Mouse (Mus musculus): ENCODE data around the gene Med16. TPM values are rescaled to one million over a fixed set of nuclear protein-coding genes. Genes with fewer than 3 reads are reported as not detected.

Gene Med16
- polyA plus RNA-seq, 1 experiment: 31.7 TPM

GRCm38 (mm10) chr10:79933145-79933679 is 24.5 kb upstream of the Med16 start:
- no peak for DNase-seq (ENCODE audit: low spot score)

- DNase-seq (ENCODE audit: low spot score): no peak
Measured at GRCm38 (mm10) chr10:79932736-79933135, 24.0 kb upstream of the Med16 start.

GRCm38 (mm10) chr10:79931797-79932196 is 23.1 kb upstream of the Med16 start:
- no peak for DNase-seq (ENCODE audit: low spot score)

DNA sequence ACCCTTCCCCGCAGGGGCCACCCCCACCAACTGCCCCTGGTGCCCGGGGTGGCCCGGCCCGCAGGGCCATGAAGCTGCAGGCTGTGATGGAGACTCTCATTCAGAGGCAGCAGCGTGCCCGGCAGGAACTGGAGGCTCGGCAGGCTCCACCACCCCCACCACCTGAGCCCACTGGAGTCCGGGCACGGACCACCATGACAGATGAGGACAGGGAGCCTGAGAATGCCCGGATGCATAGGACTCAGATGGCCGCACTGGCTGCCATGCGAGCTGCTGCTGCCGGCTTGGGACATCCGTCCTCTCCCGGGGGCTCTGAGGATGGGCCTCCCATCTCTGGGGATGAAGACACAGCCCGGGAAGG is 22.1 kb upstream of the Med16 start:
- no peak for DNase-seq (ENCODE audit: low spot score)

- no peak for DNase-seq (ENCODE audit: low spot score)
Measured at GRCm38 (mm10) chr10:79929967-79930825, 21.5 kb upstream of the Med16 start.

GRCm38 (mm10) chr10:79928907-79929701 is 20.4 kb upstream of the Med16 start:
- DNase-seq (ENCODE audit: low spot score): no peak

DNA sequence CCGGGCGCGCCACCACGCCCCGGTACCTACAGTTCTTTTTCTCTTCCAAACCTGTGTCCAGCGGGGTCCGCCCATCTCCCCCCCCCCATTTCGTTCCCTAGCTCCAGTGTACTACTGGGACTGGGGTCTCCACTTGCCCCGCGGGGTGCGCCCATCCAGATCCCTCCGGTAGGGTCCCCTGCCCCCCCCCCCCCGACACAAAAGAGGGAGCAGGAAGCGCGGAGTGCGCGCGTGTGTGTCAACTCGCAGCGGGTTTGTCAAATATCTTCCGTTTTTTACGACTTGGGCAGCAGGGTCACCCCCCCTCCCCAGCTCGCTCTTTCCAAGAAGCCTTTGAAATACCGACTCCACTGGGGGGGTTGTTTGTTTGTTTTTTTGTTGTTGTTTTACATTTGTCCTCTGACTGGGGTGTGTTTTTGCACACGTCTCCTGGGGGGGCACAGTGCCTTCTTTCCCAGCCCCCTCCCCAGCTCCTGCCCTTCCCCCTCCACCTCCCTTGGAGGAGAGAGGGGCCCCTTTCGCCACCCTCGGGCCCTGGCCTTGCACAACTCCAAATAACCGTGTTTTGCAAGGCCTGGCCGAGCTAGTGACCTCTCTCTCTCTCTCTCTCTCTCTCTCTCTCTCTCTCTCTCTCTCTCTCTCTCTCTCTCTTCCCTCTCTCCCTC is 19.4 kb upstream of the Med16 start:
- no peak for DNase-seq (ENCODE audit: low spot score)

GRCm38 (mm10) chr10:79927324-79928029 is 18.8 kb upstream of the Med16 start:
- peak; percentile 59 for DNase-seq (ENCODE audit: low spot score)

DNA sequence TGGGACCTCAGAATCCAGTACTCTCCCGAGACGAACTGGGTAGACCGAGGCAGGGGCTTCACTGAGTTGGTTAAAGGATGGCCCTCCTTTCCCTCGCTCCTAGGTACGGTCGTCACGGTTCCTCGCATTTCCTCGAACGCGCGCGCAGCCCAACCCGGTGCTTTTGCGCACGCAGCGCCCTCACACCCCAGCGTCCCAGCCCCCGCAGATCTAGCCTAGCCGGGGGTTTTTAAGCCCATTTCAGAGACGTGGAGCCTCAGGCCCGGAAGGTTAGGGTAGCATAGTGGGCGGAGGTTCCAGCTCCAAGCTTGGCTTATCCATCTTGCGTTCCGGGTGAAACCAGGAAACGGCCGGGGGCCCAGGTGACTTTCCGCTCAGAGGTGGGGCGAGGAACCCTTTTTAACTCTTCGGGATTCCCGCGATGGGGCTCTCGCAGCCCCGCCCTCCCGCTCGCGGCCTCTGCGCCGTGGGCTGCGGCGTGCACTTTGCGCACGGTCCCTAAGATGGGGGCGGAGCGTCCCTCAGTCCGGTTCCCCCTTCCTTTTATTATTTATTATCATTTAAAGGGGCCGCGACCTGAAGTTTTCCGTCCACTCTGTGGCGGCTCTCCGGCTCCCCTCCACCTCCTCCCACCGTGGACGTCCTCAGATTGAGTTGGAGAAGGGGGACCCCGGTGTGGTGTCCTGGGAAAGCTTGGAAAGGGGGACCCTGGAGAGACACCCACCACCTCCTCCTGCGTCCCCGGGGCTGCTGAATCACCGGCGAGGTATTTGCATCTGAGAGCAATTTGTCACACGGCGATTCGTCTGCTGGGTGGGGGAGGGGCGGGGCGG is 18.0 kb upstream of the Med16 start, which contains the start of gene Arid3a:
Gene Arid3a, plus strand, starts transcription at position 553 of the 833 bp plus-strand sequence.
- DNase-seq (ENCODE audit: low spot score): peak; percentile 74

- DNase-seq (ENCODE audit: low spot score): no peak
Measured at GRCm38 (mm10) chr10:79925785-79926490, 17.2 kb upstream of the Med16 start.

DNA sequence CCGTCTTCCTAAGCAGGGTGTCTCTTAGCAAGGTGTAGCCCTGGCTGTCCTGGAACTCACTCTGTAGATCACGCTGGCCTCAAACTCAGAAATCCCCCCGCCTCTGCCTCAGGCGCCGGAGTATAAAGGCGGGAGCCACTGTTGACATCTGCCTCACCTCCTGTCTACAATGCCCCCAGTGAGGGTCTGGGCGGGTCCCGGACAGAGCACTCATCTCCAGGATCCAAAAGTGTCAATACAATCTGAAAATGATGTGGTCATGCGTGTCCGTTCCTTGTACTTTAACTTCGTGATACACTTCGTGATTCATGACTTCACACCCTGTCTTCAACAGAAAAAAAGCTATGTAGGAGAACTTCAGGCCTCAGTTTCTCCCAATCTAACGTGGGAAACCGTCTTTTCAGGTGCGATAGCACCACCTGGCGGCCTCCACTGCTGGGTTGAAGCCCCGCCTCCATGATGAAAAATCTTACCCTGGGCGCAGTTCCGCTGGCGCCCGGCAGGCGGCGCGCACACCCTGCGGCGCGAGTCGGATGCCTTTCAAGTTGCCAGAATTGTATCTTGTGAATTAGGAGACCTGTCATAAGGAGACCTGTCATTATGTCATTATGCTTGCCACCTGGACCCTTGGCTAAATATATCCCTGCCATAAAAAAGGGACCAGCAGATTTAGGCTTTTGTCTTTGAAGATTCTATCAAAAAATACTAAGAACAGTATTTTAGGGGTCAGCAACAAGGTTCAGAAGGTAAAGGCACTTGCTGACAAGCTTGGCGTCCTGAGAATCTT is 16.5 kb upstream of the Med16 start:
- DNase-seq (ENCODE audit: low spot score): peak; percentile 93

- DNase-seq (ENCODE audit: low spot score): no peak
Measured at GRCm38 (mm10) chr10:79921572-79921971, 12.8 kb upstream of the Med16 start.

DNA sequence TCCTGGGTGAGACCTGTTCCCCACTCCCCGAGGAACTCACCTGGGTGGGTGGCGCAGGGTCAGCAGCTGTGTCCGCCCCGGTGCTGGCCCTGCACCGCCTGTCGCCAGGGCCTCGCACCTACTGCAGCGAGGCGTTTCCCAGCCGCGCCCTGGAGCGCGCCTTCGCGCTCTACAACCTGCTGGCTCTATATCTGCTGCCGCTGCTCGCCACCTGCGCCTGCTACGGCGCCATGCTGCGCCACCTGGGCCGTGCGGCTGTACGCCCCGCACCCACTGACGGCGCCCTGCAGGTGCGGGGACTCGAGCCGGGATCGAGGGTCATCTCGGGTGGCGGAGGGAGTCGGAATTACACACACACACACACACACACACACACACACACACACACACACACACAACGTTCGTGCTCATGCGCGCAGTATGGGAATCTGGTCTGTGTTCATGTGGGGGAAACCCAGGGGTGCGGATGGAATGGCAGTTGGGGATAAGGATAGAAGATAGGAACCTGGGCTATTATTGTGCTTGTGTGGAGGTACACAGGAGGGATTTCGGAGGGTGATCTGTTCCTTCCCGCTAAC is 12.3 kb upstream of the Med16 start, which contains the start of gene R3hdm4:
Gene R3hdm4, minus strand, starts transcription at position 251 of the 578 bp plus-strand sequence.
- DNase-seq (ENCODE audit: low spot score): no peak

GRCm38 (mm10) chr10:79920056-79920890 is 11.6 kb upstream of the Med16 start:
- DNase-seq (ENCODE audit: low spot score): no peak

- no peak for DNase-seq (ENCODE audit: low spot score)
Measured at GRCm38 (mm10) chr10:79919251-79919849, 10.6 kb upstream of the Med16 start.

- DNase-seq (ENCODE audit: low spot score): no peak
Measured at GRCm38 (mm10) chr10:79918231-79919078, 9.7 kb upstream of the Med16 start.

All from urinary bladder, adult 2 months (tissue).